Mouse (Mus musculus): ENCODE results near the gene Olfr1223. TPM values are rescaled to one million over a fixed set of nuclear protein-coding genes. Genes with fewer than 3 reads are reported as not detected.
"Not testable (repeated sequence)": the region's sequence is repeated elsewhere in the genome, so short reads cannot be mapped to it uniquely, and the experiment has no call there.

Olfr1223 gene
- total RNA-seq (2015; ENCODE audit: low replicate concordance) (not detected in 2 replicates), total RNA-seq (2017; ENCODE audit: low replicate concordance) (not detected in 2 replicates)

DNA sequence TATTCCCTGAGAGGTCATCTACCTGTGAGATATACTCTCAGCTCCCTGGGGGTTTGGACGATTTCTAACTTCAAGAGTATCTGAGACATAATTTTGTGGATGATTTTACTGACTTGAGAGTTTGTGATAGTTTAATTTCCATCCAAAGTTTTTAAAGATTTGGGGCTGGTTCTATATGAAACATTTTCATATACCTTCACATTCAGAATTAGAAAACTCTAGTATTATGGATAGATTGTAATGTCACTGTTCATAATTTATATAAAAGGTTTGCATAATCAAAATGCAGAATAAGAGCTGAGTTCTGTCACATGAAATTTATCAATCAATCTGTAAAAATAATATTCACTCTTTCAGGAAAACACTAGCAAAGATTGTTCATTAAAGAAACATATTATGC, at the start of gene Olfr1223:
Gene Olfr1223 (minus strand): TSS at position 101 of the 400 bp plus-strand sequence.
- no peak for ATAC-seq (replicated peaks; ENCODE audit: low FRiP score, poor library complexity, severe bottlenecking)

DNA sequence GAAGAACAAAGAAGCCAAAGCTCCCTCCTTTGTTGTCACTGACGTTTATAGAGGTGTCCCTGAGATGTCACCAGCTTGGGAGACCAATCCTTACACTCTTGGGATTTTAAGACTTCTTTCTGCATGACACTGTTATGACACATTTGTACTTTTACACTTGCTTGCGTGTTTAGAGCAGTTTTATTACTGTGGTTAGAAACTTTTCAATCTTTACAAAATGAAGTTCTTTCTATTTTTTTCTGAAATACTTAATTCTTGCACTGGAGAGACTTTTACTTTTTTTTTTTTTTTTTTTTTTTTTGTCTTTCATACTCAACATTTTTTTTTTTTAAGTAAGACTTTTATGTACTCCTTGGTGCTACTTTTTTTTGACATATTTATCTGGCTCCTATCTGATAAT, 48.6 kb upstream of the Olfr1223 start, which contains the start of gene Olfr1226:
Gene Olfr1226 (minus strand): TSS at position 101 of the 400 bp plus-strand sequence.
- no peak for ATAC-seq (replicated peaks; ENCODE audit: low FRiP score, poor library complexity, severe bottlenecking)

DNA sequence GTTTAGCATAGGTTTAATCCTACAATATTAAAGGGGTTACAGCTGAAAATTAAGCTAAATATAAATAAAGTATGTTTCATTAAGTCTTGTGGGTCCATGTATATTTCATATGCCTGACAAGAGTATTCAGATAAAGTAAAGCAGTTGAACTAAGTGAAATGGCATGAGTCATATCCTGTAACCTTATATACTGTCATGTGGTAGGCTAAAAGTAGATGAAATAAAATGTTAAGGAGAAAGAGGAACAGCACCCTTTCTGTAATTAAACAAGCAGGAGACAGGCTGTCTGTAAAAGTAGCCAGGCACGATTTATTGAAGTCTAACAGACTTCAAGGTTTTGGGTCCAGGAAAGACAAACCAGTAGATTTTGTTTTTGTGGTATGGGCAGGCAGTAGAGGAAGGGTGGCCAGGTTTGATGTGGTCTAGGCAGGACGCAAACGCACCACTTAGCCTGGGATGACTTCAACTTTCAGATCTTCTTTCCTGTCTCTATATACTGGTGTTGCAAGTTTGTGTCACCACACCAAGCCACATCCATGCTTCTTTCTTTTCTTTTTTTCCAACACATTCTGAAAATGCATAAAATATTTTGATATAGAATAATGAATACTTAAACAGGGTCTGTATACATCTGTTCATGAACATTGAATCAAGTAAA, 45.1 kb upstream of the Olfr1223 start:
- ATAC-seq (replicated peaks; ENCODE audit: low FRiP score, poor library complexity, severe bottlenecking): no peak

DNA sequence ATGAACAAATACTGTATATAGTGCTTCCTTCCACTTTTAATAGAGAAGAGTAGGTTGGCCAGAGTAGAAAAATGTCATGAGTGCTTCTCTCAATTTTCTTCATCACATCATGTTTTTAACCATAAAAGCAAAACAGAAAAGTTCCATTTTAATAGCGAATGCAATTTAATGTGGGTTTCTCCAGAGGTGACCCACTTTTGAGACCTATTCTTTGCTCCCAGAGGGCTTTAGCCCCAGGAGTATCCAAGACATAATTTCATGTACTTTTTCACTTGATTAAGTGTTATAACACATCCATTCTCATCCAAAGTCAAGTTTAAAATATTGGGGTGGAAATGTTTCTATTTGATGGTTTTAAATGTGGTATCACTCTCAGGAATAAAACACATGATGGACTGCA, 23.2 kb upstream of the Olfr1223 start, which contains the start of gene Olfr1225:
Gene Olfr1225 (minus strand): TSS at position 101 of the 400 bp plus-strand sequence.
- ATAC-seq (replicated peaks; ENCODE audit: low FRiP score, poor library complexity, severe bottlenecking): no peak

DNA sequence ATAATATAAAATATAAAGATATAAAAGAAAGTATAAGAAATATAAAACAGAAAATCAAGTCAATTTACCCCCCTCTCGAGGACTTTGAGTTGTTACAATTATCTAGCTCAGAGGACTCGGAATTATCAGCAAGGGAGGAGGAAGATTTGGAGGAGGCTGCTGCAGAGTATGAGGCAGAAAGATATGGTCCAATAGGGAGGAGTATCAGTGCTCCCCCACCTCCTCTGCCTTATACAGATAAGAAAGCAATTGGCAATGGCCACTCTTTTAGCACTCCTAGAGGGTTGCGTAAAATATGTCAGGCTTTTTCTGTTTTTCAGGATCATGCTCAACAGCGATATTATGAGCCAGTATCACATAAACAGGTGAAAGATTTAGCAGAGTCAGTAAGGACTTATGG, 13.4 kb upstream of the Olfr1223 start:
- ATAC-seq (replicated peaks; ENCODE audit: low FRiP score, poor library complexity, severe bottlenecking): not testable (repeated sequence)

DNA sequence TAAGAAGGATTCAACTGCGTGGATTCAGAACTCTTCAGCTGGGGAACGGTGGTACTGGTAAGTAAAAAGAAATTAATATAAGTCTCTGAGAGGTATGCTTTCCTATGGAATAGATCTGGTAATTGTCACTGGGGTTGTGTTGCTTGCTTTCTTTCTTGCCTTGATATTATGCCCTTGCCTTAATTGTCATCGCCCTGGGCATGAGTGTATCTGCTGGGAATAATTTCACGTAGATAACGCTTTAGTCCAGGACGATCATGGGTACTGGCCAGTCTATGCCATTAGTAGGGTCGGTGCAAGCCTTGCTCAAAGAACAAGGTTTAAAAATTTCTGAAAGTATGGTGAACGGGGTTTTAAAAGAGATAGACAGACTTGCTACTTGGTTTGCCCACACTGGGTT, 12.6 kb upstream of the Olfr1223 start, which contains the start of gene Olfr1224-ps1:
Gene Olfr1224-ps1 (minus strand): TSS at position 101 of the 400 bp plus-strand sequence.
- ATAC-seq (replicated peaks; ENCODE audit: low FRiP score, poor library complexity, severe bottlenecking): not testable (repeated sequence)

DNA sequence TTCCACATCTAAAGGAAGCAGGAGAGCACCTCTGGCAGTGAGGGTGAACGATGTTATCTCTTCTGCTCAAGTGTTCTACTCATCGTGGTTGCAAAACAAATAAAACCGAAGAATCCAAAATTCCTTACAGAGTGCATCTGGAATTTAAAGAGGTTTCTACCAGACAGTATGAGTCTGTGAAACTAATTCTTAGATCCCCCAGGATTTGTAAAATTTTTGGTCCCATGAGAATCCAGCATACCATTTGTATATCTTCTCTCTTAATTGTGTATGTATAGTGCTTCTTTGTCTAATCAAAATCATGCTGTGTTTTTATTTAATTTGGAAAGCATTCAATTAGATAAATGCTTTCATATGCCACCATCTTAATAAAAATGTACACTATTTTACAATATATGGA, 18.4 kb downstream of the Olfr1223 start, which contains the start of gene Olfr1222:
Gene Olfr1222 (minus strand): TSS at position 101 of the 400 bp plus-strand sequence.
- no peak for ATAC-seq (replicated peaks; ENCODE audit: low FRiP score, poor library complexity, severe bottlenecking)

DNA sequence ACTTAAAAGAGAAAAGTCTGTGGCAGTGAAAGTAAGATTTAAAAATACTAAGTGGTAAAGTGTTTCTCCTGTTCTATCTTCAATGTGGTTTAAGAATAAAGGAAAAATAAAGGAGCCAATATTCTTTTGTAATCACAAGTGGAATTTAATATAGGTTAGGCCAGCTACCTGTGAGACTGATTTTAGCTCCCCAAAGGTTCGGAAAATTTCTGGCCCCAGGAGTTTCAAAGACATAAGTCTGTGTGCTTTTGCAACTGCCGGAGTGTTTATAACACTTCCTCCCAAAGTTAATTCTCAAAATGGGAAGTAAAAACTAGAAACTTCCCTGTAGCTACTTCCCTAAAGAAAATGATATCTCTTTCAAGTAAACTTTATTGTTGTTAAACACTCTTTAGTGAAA, 34.2 kb downstream of the Olfr1223 start, which contains the start of gene Olfr1221:
Gene Olfr1221 (minus strand): TSS at position 101 of the 400 bp plus-strand sequence.
- no peak for ATAC-seq (replicated peaks; ENCODE audit: low FRiP score, poor library complexity, severe bottlenecking)

DNA sequence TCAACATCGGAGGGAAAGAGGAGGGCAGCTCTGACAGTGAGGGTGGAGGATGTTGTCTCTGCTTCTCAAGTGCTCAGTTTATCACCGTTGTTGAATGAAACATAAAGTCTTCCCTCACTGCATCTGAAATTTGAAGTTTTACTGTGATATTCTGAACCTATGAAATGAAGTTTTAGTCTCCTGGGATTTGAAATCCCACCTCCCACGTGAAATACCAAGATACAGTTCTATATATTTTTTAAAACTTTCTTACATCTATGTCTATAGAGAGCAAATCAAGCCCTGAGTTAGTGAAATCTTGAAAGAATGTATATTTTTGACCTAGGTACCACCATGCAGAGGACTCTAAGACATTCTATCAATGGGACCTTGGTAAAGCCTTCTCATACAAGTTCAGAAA, 44.6 kb downstream of the Olfr1223 start, which contains the start of gene Olfr1220:
Gene Olfr1220 (minus strand): TSS at position 101 of the 400 bp plus-strand sequence.
- no peak for ATAC-seq (replicated peaks; ENCODE audit: low FRiP score, poor library complexity, severe bottlenecking)

DNA sequence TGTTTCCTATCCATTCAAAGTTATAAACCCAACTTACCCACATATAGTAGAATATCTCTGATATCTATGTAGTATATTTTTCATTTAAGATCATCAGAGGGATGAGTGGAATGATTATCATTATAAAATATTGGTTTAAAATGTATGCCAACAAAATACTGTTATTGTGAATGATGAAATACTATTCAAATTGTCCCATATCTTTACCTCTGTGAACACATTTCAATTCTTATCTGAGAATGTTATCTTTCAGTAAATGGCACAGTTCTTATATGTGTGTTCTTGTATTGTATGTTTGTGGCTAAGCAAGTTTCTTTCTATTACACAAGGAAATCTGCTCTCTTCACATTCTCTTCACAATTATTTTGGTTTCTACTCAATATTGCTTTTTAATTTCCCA, 45.7 kb downstream of the Olfr1223 start:
- ATAC-seq (replicated peaks; ENCODE audit: low FRiP score, poor library complexity, severe bottlenecking): no peak

DNA sequence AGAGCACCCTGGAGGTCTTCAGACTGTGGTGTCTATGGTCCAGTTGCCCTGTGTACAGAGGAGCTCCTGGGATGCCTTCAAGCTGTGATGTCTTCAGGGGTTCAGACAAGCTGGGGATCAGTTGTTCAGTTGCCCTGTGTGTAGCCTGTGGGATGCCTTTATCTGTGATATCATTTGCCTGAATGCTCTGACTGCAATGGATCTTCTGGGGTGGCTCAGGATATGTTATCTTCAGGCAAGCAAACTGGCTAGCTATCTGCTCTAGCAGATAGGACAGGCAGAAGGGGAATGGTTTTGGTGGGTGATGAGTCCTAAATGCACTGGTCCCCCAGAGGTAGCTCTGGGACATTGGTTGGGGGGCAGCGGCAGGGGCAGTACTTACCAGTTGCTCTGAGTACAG, 57.5 kb downstream of the Olfr1223 start:
- no peak for ATAC-seq (replicated peaks; ENCODE audit: low FRiP score, poor library complexity, severe bottlenecking)

Other genes starting within 250 kb of the Olfr1223 start
- not detected in 2 replicates for gene Olfr1208, start 249.2 kb downstream of the Olfr1223 start, total RNA-seq (2015; ENCODE audit: low replicate concordance)
- not detected in 2 replicates for gene Olfr1208, start 249.2 kb downstream of the Olfr1223 start, total RNA-seq (2017; ENCODE audit: low replicate concordance)
- not detected in 2 replicates for gene Olfr1209, start 236.4 kb downstream of the Olfr1223 start, total RNA-seq (2015; ENCODE audit: low replicate concordance)
- gene Olfr1209, start 236.4 kb downstream of the Olfr1223 start, total RNA-seq (2017; ENCODE audit: low replicate concordance): not detected in 2 replicates
- not detected in 2 replicates for gene Olfr1211, start 213.4 kb downstream of the Olfr1223 start, total RNA-seq (2015; ENCODE audit: low replicate concordance)
- gene Olfr1211, start 213.4 kb downstream of the Olfr1223 start, total RNA-seq (2017; ENCODE audit: low replicate concordance): not detected in 2 replicates
- gene Olfr1212, start 197.6 kb downstream of the Olfr1223 start, total RNA-seq (2015; ENCODE audit: low replicate concordance): not detected in 2 replicates
- gene Olfr1212, start 197.6 kb downstream of the Olfr1223 start, total RNA-seq (2017; ENCODE audit: low replicate concordance): 0.43 TPM in 1 of 2 replicates, not detected in the other
- gene Gm13762, start 171.3 kb downstream of the Olfr1223 start, total RNA-seq (2015; ENCODE audit: low replicate concordance): not detected in 2 replicates
- not detected in 2 replicates for gene Gm13762, start 171.3 kb downstream of the Olfr1223 start, total RNA-seq (2017; ENCODE audit: low replicate concordance)
- gene Olfr1214, start 158.9 kb downstream of the Olfr1223 start, total RNA-seq (2015; ENCODE audit: low replicate concordance): not detected in 2 replicates
- not detected in 2 replicates for gene Olfr1214, start 158.9 kb downstream of the Olfr1223 start, total RNA-seq (2017; ENCODE audit: low replicate concordance)
- not detected in 2 replicates for gene Olfr1215, start 144.6 kb downstream of the Olfr1223 start, total RNA-seq (2015; ENCODE audit: low replicate concordance)
- not detected in 2 replicates for gene Olfr1215, start 144.6 kb downstream of the Olfr1223 start, total RNA-seq (2017; ENCODE audit: low replicate concordance)
- not detected in 2 replicates for gene Olfr1216, start 133.2 kb downstream of the Olfr1223 start, total RNA-seq (2015; ENCODE audit: low replicate concordance)
- not detected in 2 replicates for gene Olfr1216, start 133.2 kb downstream of the Olfr1223 start, total RNA-seq (2017; ENCODE audit: low replicate concordance)
- not detected in 2 replicates for gene Olfr1217, start 119.5 kb downstream of the Olfr1223 start, total RNA-seq (2015; ENCODE audit: low replicate concordance)
- not detected in 2 replicates for gene Olfr1217, start 119.5 kb downstream of the Olfr1223 start, total RNA-seq (2017; ENCODE audit: low replicate concordance)
- gene Olfr1218, start 90.4 kb downstream of the Olfr1223 start, total RNA-seq (2015; ENCODE audit: low replicate concordance): not detected in 2 replicates
- 0.14 TPM in 1 of 2 replicates, not detected in the other for gene Olfr1218, start 90.4 kb downstream of the Olfr1223 start, total RNA-seq (2017; ENCODE audit: low replicate concordance)
- not detected in 2 replicates for gene Olfr1219, start 68.0 kb downstream of the Olfr1223 start, total RNA-seq (2015; ENCODE audit: low replicate concordance)
- 0.09 TPM in 1 of 2 replicates, not detected in the other for gene Olfr1219, start 68.0 kb downstream of the Olfr1223 start, total RNA-seq (2017; ENCODE audit: low replicate concordance)
- not detected in 2 replicates for gene Olfr1220, start 44.7 kb downstream of the Olfr1223 start, total RNA-seq (2015; ENCODE audit: low replicate concordance)
- not detected in 2 replicates for gene Olfr1220, start 44.7 kb downstream of the Olfr1223 start, total RNA-seq (2017; ENCODE audit: low replicate concordance)
- gene Olfr1221, start 34.3 kb downstream of the Olfr1223 start, total RNA-seq (2015; ENCODE audit: low replicate concordance): not detected in 2 replicates
- not detected in 2 replicates for gene Olfr1221, start 34.3 kb downstream of the Olfr1223 start, total RNA-seq (2017; ENCODE audit: low replicate concordance)
- gene Olfr1222, start 18.5 kb downstream of the Olfr1223 start, total RNA-seq (2015; ENCODE audit: low replicate concordance): 0.21 TPM in 1 of 2 replicates, not detected in the other
- not detected in 2 replicates for gene Olfr1222, start 18.5 kb downstream of the Olfr1223 start, total RNA-seq (2017; ENCODE audit: low replicate concordance)
- gene Olfr1224-ps1, start 12.5 kb upstream of the Olfr1223 start, total RNA-seq (2015; ENCODE audit: low replicate concordance): not detected in 2 replicates
- not detected in 2 replicates for gene Olfr1224-ps1, start 12.5 kb upstream of the Olfr1223 start, total RNA-seq (2017; ENCODE audit: low replicate concordance)
- not detected in 2 replicates for gene Olfr1225, start 23.1 kb upstream of the Olfr1223 start, total RNA-seq (2015; ENCODE audit: low replicate concordance)
- gene Olfr1225, start 23.1 kb upstream of the Olfr1223 start, total RNA-seq (2017; ENCODE audit: low replicate concordance): not detected in 2 replicates
- not detected in 2 replicates for gene Olfr1226, start 48.5 kb upstream of the Olfr1223 start, total RNA-seq (2015; ENCODE audit: low replicate concordance)
- gene Olfr1226, start 48.5 kb upstream of the Olfr1223 start, total RNA-seq (2017; ENCODE audit: low replicate concordance): not detected in 2 replicates
- gene Olfr1228, start 102.5 kb upstream of the Olfr1223 start, total RNA-seq (2015; ENCODE audit: low replicate concordance): not detected in 2 replicates
- not detected in 2 replicates for gene Olfr1228, start 102.5 kb upstream of the Olfr1223 start, total RNA-seq (2017; ENCODE audit: low replicate concordance)
- not detected in 2 replicates for gene Olfr1229, start 136.5 kb upstream of the Olfr1223 start, total RNA-seq (2015; ENCODE audit: low replicate concordance)
- gene Olfr1229, start 136.5 kb upstream of the Olfr1223 start, total RNA-seq (2017; ENCODE audit: low replicate concordance): not detected in 2 replicates
- gene Olfr1230, start 145.7 kb upstream of the Olfr1223 start, total RNA-seq (2015; ENCODE audit: low replicate concordance): not detected in 2 replicates
- not detected in 2 replicates for gene Olfr1230, start 145.7 kb upstream of the Olfr1223 start, total RNA-seq (2017; ENCODE audit: low replicate concordance)
- gene Olfr1231, start 155.5 kb upstream of the Olfr1223 start, total RNA-seq (2015; ENCODE audit: low replicate concordance): not detected in 2 replicates
- not detected in 2 replicates for gene Olfr1231, start 155.5 kb upstream of the Olfr1223 start, total RNA-seq (2017; ENCODE audit: low replicate concordance)
- not detected in 2 replicates for gene Olfr1232, start 178.1 kb upstream of the Olfr1223 start, total RNA-seq (2015; ENCODE audit: low replicate concordance)
- gene Olfr1232, start 178.1 kb upstream of the Olfr1223 start, total RNA-seq (2017; ENCODE audit: low replicate concordance): not detected in 2 replicates
- not detected in 2 replicates for gene Olfr1233, start 190.8 kb upstream of the Olfr1223 start, total RNA-seq (2015; ENCODE audit: low replicate concordance)
- not detected in 2 replicates for gene Olfr1233, start 190.8 kb upstream of the Olfr1223 start, total RNA-seq (2017; ENCODE audit: low replicate concordance)
- not detected in 2 replicates for gene Olfr1234, start 213.3 kb upstream of the Olfr1223 start, total RNA-seq (2015; ENCODE audit: low replicate concordance)
- not detected in 2 replicates for gene Olfr1234, start 213.3 kb upstream of the Olfr1223 start, total RNA-seq (2017; ENCODE audit: low replicate concordance)